Mouse (Mus musculus) thymus, postnatal 25 days (tissue): ENCODE measurements at regions not wholly inside any gene's neighbourhood (a gene's known extent, or its start where the extent isn't known, plus 50 kb on each side); places are given as distances from the start of the nearest gene placed in this dataset.

Experiments
- DNase-seq: peaks from one replicate; pipeline ENCODE4 v3.0.0; 2022

DNA sequence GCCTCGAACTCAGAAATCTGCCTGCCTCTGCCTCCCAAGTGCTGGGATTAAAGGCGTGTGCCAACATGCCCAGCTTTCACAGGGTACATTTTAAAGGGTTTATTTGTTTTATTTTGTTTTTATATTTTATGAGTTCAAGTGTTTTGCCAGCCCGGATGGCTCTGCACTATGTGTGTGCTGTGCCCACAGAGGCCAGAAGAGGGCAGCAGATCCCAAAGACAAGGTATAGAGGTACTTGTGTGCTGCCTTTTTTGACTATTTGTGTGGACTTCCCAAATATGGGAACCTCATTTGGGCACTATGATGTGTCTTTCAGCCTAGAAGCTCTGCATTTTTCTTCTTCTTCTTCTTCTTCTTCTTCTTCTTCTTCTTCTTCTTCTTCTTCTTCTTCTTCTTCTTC is 176.4 kb upstream of the Azi2 start:
- peak; percentile 8 for DNase-seq

DNA sequence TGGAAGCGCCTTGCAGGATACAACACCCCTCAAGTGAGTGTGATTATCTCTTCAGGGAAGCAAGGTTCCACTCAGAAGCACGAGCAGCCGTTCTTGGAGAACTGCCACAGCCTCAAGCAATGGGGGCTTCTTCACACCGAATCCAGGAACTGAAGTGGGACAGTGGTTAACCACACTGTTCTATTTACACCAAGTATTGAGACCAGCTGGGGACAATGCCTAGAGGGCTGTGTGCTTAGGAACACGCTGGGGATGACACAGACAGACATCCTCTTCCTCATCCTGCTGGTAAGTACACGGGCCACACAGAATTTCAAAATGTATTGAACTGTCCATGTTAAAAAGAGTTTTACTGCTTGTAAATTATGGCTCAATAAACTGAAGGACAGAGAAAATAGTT is 177.0 kb upstream of the Azi2 start:
- DNase-seq: no peak

GRCm38 (mm10) chr9:117859580-117860045 is 180.7 kb upstream of the Azi2 start:
- DNase-seq: no peak

DNA sequence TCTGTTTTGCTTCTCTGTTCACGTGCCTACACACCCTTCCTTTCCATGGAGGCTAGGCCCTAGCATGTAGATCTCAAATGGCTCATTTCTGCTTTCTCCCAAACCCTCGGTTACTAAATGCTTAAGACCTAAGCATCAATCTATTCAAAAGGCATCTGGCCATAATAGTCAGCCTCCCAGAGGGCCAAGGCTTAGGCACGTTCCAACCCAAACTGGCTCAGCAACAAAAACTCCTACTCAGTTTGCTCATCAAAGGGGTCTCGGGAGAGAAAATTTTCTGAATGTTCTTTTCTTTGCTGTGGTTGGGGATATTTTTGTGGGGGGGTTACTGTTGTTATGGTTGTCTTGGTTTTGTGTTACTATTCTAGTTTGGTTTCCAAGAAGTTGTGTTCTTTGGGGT is 196.8 kb upstream of the Azi2 start:
- DNase-seq: no peak

DNA sequence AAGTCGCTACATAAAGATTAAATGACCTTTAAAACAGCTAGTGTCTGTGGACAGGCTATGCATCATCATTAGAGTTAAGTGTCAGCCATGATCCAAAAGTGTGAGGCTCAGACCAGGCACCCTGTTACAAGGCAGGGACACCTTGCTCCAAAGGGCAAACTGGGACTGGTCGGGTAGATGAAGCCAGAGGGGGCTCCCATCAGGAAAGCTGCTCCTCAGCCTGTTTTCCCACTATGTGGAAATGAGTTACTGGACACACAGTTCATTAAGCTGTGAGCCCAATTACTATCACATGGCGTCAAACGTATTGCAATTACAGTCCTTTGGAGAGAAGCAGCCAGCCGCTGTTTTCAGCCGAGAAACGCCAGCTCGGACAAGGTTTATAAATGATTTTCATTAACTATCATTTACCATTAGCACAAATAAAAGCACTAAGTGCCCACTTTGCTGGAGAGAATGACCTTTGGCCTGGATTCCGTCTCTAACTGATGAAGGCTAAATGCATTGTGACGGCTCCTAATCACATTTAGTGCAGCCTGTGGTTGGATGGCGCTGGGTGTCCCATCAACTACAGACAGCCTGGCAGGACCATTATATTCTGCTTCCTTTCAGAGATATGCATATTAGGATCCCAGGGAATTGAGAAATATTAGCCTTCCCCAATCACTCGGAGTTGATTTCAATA is 203.5 kb upstream of the Azi2 start:
- no peak for DNase-seq

GRCm38 (mm10) chr9:117833586-117833985 is 203.9 kb upstream of the Rbms3 start:
- DNase-seq: no peak

DNA sequence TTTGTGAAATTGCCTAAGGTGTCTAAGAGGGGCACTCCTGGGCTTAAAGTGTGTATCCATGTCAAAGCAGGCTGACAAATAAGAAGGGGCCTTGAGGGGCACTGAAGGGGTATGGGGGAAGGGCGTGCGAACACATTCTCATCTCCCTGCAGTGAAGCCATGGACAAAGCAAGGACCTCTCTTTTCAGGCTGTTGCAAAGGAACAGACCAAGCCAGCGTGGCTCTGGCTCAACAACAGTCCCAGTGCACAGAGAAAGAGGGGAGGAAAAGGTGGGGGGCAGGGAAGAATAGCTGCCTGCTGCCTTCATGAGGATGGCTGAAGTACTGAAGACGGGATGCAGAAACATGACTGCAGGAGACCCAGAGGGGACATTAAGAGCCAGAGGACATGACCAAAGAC is 184.9 kb upstream of the Rbms3 start:
- no peak for DNase-seq

DNA sequence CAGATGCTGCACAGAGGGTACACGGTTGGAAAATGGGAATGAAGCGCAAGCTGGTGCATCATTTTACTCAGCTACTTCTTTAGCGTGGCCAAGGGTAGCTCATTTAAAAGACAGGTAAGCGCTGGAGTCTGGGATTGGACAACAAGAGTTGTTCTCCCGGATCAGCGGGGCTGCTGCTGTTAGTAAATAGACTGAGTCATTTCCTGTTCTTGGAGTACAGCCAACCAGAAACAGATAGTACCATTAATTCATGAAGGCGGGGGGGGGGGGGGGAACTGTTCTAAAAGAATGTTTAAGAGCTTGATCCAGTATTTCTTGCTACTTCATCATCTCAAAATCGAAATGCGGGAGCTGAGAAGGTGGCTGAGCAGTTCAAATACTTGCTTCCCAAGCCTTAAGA is 183.5 kb upstream of the Rbms3 start:
- no peak for DNase-seq

DNA sequence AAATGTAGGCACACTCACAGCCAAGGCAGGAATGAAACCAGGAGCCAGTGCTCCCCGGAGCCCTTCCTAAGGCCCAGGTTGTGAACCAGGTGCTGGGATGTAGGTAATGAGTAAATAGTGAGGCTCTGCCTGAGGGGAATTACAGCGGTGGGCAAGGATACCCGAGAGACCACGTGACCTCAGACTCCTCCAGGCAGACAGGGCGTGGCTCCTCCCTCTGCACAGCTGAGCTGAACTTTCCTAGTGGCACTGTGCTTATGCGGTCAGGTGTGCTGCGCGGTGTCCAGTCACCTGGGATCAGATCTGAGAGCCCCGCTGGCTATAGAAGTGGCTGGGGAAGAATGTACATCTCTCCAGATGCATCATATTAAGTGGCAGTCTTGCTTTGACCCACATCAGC is 176.1 kb upstream of the Rbms3 start:
- DNase-seq: no peak

GRCm38 (mm10) chr9:117784186-117784591 is 154.5 kb upstream of the Rbms3 start:
- no peak for DNase-seq

DNA sequence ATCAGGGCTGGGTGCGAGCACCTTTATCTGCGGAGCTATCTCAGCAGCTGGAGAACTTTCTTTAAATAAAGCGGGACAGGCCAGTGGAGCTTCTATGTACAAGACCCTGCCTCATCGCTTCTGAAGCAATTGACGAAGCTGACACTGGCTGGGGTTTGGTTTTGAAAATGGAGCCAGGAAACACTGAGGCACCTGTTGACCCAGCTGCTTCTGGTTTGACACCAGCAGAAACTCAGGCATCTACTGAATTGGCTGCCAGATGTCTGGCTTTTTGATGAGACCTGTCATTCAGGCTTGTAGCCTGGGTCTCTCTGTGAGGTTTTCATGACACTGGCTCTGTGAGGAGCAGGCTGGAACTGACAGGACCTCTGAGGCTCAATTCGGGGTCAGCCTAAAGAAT is 124.9 kb upstream of the Rbms3 start:
- no peak for DNase-seq

- DNase-seq: no peak
Measured at GRCm38 (mm10) chr9:117753466-117753865, 123.8 kb upstream of the Rbms3 start.

DNA sequence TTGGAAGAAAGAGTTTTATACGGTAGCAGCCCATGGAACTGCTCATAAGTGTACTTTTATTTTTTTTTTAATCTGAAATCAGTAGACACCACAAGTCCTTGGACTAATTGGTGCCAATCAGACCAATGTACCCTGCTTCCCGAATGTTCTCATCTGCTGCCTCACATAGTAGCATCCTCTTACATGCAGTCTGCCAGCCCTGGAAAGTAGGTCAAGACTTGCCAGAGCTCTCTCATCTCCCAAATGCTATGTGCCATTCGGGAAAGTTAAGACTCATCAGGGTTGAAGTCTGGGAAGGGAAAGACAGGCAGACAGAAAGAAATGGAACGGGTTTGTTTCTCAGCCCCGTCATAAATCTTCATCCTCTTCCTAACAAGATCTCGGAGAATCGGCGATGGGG is 115.2 kb upstream of the Rbms3 start:
- no peak for DNase-seq

DNA sequence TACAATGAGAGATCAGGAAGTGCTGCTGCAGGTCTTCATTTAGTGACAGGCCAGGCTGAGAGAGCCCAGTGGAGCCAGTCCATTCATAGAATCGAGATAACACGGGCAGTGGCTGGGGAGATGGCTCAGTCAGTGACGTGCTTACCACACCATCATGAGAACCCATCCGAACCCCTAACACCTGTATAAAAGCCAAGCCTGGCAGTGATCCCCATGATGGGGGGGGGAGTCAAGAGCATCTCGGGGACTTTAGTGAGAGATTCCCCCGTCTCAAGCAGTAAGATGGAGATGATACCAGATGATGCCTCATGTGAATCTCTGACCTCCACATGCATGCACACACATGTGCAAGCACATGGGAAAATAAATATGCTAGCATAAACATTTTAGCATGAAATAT is 99.7 kb upstream of the Rbms3 start:
- no peak for DNase-seq

GRCm38 (mm10) chr9:117720161-117720598 is 90.5 kb upstream of the Rbms3 start:
- DNase-seq: no peak

GRCm38 (mm10) chr9:117717346-117717745 is 87.6 kb upstream of the Rbms3 start:
- DNase-seq: no peak

DNA sequence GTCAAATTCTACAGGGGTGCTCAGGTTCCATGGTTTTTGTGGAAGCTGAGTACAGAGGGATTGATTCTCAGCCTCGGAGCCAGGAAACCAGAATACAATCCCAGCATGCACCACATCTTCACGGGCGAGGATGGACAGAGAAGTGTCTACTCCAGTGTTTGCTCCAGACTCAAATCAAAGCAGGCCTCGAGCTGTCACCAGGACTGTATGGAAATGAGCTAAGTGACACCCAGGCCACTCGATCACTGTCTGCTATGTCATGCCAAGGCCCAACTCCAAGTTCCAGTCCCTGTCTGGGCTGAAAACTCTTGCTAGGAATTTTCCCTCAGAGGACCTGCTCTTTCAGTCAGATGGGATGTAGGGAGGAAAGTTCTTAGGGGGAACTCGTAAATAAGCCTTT is 86.8 kb upstream of the Rbms3 start:
- no peak for DNase-seq

DNA sequence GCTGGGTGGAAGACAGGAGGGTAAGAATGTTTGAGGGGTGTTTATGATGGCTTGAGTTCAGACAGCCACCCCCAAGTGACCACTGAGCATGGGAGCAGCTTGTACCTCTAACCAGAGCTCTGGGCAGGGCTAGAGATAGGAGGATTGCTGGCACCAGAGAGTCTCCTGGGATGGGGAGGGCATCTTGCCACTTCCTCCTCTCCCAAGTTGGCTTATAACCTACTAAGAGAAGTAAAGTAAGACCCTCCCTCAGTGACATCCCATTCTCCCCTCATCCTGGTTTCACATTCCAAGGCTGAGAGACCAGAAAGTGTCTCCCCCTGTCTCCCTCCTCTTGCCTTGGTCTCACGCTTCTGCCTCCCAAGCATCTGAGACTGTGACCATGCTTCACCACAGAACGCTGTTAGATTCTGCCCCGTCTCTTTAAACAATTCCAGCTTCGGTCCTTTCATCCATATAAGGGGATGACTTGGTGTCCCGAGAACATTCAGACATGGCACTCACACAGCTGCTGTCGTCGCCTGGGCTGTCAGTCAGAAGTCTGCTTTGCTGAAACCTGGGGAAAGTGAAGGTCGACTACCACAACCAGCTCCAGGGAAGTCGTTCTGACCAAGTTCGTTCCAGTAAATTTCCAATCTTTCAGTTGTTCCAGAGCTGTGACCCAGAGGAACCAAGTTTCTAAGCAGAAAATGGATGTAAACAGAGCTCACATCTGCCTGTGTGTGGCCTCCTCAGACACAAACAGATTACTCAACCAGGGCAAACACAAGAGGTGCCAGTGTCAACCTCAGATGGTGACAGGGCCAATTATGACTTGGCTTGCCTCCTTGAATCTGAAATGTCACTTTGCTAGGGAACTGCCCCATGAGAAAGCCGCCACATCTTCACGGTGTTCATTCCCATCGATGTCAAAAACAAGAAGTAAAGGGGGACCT is 85.3 kb upstream of the Rbms3 start:
- no peak for DNase-seq

DNA sequence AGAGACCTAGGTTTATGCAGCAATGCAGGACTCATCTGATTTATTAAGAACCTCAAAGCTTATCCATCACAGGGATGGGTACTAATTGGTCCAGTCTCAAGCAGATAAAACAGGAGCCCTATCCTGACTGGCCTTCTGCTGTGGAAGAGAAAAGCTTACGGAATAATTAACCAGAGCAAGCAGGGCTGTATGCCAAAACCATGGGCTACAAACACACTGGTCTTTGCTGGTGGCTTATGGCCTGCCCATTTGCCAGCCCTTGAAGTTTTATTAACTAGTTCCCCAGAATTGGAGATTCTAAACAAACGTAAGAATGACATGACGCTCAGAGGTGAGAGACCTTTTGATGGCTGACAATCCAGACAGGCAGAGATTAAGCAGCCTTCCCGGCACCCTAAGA is 83.4 kb upstream of the Rbms3 start:
- DNase-seq: no peak

DNA sequence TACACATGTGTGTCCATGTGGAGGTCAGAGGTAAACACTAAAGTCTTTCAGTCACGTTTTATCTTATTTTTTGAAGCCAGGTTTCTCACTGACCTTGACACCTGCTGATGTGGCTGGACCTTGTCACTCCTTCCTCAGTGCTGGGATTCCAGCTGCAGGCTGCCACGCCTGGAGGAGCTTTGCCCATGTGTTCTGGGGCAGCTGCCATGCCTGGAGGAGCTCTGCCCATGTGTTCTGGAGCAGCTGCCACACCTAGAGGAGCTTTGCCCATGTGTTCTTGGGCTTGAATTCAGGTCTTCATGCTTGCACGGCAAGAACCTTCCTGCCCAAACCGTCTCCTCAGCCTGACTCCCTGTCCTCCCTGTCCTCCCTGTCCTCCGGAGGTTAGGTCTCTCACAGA is 82.1 kb upstream of the Rbms3 start:
- DNase-seq: no peak

DNA sequence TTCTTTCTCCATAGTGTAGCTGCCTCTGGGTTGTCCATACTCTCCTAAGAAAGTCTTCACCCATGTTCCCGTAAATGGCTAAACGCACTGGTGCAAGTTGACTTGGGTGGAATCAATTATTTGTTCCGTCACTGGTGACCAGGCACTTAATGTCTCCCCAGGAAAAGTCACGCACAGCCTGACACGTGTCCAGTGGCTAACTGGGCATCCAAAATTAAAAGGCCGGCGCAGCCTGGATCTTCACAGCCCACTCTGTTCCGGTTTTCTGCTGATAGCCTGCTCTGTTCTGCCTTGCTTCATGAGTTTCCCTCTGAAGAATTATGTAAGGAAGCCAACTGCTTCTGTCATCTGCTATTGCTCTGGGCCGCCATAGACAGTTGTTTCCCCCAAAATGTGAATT is 81.3 kb upstream of the Rbms3 start:
- DNase-seq: no peak

- DNase-seq: no peak
Measured at GRCm38 (mm10) chr9:117709677-117710076, 80.0 kb upstream of the Rbms3 start.

DNA sequence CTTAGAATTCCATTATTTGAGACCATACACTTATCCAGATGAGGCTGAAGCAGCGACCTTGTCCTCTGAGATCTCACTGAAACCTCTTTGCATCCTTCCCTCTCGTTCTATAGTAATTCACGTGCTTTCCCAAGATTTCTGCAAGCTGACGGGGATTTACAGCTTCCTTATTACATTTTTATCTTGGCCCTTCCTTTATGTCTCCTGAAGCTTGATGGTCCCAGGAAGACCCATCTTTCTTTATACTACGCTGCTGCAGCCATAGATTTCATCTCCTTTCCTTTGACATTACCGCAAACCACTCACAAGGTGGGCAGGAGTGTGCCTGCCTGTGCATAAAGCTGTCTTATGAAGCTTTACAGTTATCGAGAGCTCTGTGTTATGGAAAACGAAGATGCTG is 63.3 kb upstream of the Rbms3 start:
- DNase-seq: no peak

- no peak for DNase-seq
Measured at GRCm38 (mm10) chr9:117692486-117692885, 62.8 kb upstream of the Rbms3 start.
